Mouse (Mus musculus) stomach, embryonic 14.5 days (tissue): ENCODE measurements at regions not wholly inside any gene's neighbourhood (a gene's known extent, or its start where the extent isn't known, plus 50 kb on each side); places are given as distances from the start of the nearest gene placed in this dataset.
"Not testable (repeated sequence)": the region's sequence is repeated elsewhere in the genome, so short reads cannot be mapped to it uniquely, and the experiment has no call there.

ENCODE experiments used
- ATAC-seq: fragments of 200-750 bp; cut with Nextera tagmentation; 2 replicates; pipeline ENCODE4 v1.8.0; 2017; ENCODE audit warnings: low read depth, moderate TSS enrichment; ENCODE audit not compliant: insufficient number of reproducible peaks, insufficient read depth, low FRiP score
- H3K27ac ChIP-seq: fragments of 300-500 bp; sonication (generic); 2 replicates; pipeline ENCODE4 v1.5.1; 2014; ENCODE audit warnings: mild to moderate bottlenecking, low read length, moderate library complexity, mixed read lengths
- H3K27me3 ChIP-seq: fragments of 300-500 bp; sonication (generic); 2 replicates; pipeline ENCODE4 v1.6.1; 2014; ENCODE audit warnings: low read length, control low read depth, mixed read lengths; ENCODE audit not compliant: control insufficient read depth, insufficient read depth
- H3K36me3 ChIP-seq: fragments of 300-500 bp; sonication (generic); 2 replicates; pipeline ENCODE4 v1.6.1; 2014; ENCODE audit warnings: mild to moderate bottlenecking, control low read depth, low read length, moderate library complexity, mixed read lengths; ENCODE audit not compliant: control insufficient read depth, insufficient read depth
- H3K4me1 ChIP-seq: fragments of 300-500 bp; sonication (generic); 2 replicates; pipeline ENCODE4 v1.6.1; 2014; ENCODE audit warnings: low read length, control low read depth, mixed read lengths; ENCODE audit not compliant: control insufficient read depth, insufficient read depth
- H3K4me2 ChIP-seq: fragments of 300-500 bp; sonication (generic); replicated peaks from 2 replicates; pipeline ENCODE4 v1.6.1; 2014; ENCODE audit warnings: low read depth, low read length, control low read depth
- H3K4me3 ChIP-seq: fragments of 300-500 bp; sonication (generic); 2 replicates; pipeline ENCODE4 v1.5.1; 2014; ENCODE audit warnings: low read depth, low read length, control low read depth
- H3K9ac ChIP-seq: fragments of 300-500 bp; sonication (generic); replicated peaks from 2 replicates; pipeline ENCODE4 v1.6.1; 2014; ENCODE audit warnings: low read depth, mild to moderate bottlenecking, control low read depth, low read length, moderate library complexity, mixed read lengths
- H3K9me3 ChIP-seq: fragments of 300-500 bp; sonication (generic); 2 replicates; pipeline ENCODE4 v1.6.1; 2016; ENCODE audit warnings: low read depth, low read length, control low read depth; ENCODE audit not compliant: control insufficient read depth
- WGBS: fragments of 180-500 bp; shearing (Covaris S2); extraction: QIAGEN DNeasy Blood & Tissue Kit; methylation state at CpG from one replicate; pipeline ENCODE4 v1.1.7; 2014; 5-methylcytosine and 5-hydroxymethylcytosine counted together

DNA sequence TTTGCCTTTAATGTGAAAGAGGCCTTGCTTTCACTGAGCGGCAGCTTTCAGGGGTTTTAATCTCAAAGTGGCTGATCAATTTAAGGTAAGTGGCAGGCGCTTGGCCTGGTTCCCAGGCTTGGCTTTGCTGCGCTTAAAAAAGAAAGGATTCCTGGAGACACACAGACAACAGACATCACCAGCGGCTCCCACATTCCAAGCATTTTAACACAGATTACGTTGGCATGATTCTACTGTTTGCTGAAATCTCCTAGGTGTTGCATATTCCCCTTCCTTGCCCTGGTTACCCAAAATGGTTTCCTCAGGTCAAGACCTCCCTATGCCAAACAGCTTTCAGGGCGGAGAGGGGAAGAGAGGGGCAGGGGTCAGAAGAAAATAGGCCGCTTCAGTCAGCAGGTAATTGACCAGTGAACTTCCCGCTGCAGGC is 51.3 kb upstream of the Cdk6 start:
- not testable (repeated sequence) for H3K4me2 ChIP-seq, H3K36me3 ChIP-seq, H3K4me3 ChIP-seq, H3K9ac ChIP-seq, ATAC-seq, H3K27ac ChIP-seq, H3K9me3 ChIP-seq, H3K27me3 ChIP-seq, H3K4me1 ChIP-seq
- 12% methylated on average over 8 of the region's 8 CpGs for WGBS
